In genomic region chr4:130102111-130102651, GRCm38 (mm10) we compare ENCODE assay signal across 8 mouse cellular contexts. TPM values are rescaled to one million over a fixed set of nuclear protein-coding genes. Genes with fewer than 3 reads are reported as not detected.
DNase-seq lines count a peak whose midpoint lies in the region; ATAC-seq and TF ChIP-seq lines count a peak whose summit lies in the region.

Gene Pef1, plus strand, starts transcription at chr4:130102558.

- H3K27ac ChIP-seq in cortical plate, adult 2 months (ENCODE audit: insufficient read depth, low read length), result no peak within 1 kb of the TSS
- no peak within 1 kb of the TSS; the same call in 1 of the 2 replicates for H3K27ac ChIP-seq in heart, embryonic 12.5 days (ENCODE audit: poor library complexity, severe bottlenecking)

- H3K4me2 ChIP-seq in heart, embryonic 12.5 days, result no peak within 1 kb of the TSS

- intact Hi-C loops in left cerebral cortex, postnatal 10 days (cut with DNase I), result no loop called here

- no peak for DNase-seq in left cerebral cortex, adult 18-20 months (ENCODE audit: low spot score in 2 of 2)
- no peak for DNase-seq in left cerebral cortex, adult 11 months (ENCODE audit: low spot score)
- peak in 1 of 2 experiments; percentile 49 for DNase-seq in left cerebral cortex, postnatal 10 days (ENCODE audit: extremely low spot score in 1 of 2, low spot score in 2 of 2)
- no peak for DNase-seq in spleen, postnatal 10 days (ENCODE audit: low spot score in 2 of 2)
- DNase-seq in thymus, postnatal 25 days, result no peak

- no peak for TF ChIP-seq POLR2A in cortical plate, adult 2 months (IDR thresholded peaks at IDR 0.05; ENCODE audit: extremely low read depth, insufficient read depth, low read length)

- H3K4me1 ChIP-seq in cortical plate, adult 2 months (ENCODE audit: control insufficient read depth, insufficient read depth, low read length), result no peaks in the 10 kb centered on the region
- peaks cover 5% of the 10 kb centered on the region; the same call in 1 of the 2 replicates for H3K4me1 ChIP-seq in heart, embryonic 12.5 days (replicated peaks)
- peaks cover 21% of the 10 kb centered on the region for H3K4me1 ChIP-seq in megakaryocyte, embryonic 14.5 days

- H3K9ac ChIP-seq in heart, embryonic 12.5 days, result no peak within 1 kb of the TSS

- peaks cover 6% of the 10 kb centered on the region for H3K9me3 ChIP-seq in heart, embryonic 12.5 days (replicated peaks)
- H3K9me3 ChIP-seq in megakaryocyte, embryonic 14.5 days, result peaks cover 7% of the 10 kb centered on the region

- H3K36me3 ChIP-seq in heart, embryonic 12.5 days, result no peaks in the 10 kb centered on the region
- peaks cover 2% of the 10 kb centered on the region for H3K36me3 ChIP-seq in megakaryocyte, embryonic 14.5 days (replicated peaks; ENCODE audit: low read length)

- 9% methylated on average over 6 of the region's 6 CpGs for WGBS in heart, embryonic 12.5 days

- no peak within 1 kb of the TSS for H3K4me3 ChIP-seq in cortical plate, adult 2 months (ENCODE audit: insufficient read depth, low read length)
- H3K4me3 ChIP-seq in heart, embryonic 12.5 days, result no peak within 1 kb of the TSS
- no peak within 1 kb of the TSS for H3K4me3 ChIP-seq in megakaryocyte, embryonic 14.5 days (replicated peaks)

- TF ChIP-seq CTCF in cortical plate, adult 2 months (IDR thresholded peaks at IDR 0.05; ENCODE audit: extremely low read depth, insufficient read depth, low read length), result no peak

- H3K27me3 ChIP-seq in heart, embryonic 12.5 days (replicated peaks), result peaks cover 25% of the 10 kb centered on the region
- H3K27me3 ChIP-seq in megakaryocyte, embryonic 14.5 days (replicated peaks), result peaks cover 48% of the 10 kb centered on the region

- ATAC-seq in heart, embryonic 12.5 days (ENCODE audit: insufficient number of reproducible peaks, low FRiP score), result no peak

RNA-seq across cellular contexts. Expression of gene Pef1, which starts in this region (rescaled TPM):
- total RNA-seq in left cerebral cortex, adult 18-20 months (2021), result 10 to 100 TPM; 79.7 to 82.3 TPM
- 89.9 and 91.8 TPM in 2 replicates for polyA plus RNA-seq in cortical plate, adult 2 months (2012; rRNA removed)
- polyA plus RNA-seq in heart, embryonic 12.5 days (2016; fragmentation: Nextera tagmentation; extraction: Ambion mirVana), result 54.3 and 58.3 TPM in 2 replicates
- total RNA-seq in left cerebral cortex, postnatal 10 days (2021), result 10 to 100 TPM; 42.6 to 42.8 TPM
- polyA plus RNA-seq in megakaryocyte, embryonic 14.5 days (2012; ENCODE audit: insufficient read depth, low replicate concordance), result 27.1 and 33.9 TPM in 2 replicates
